Mouse (Mus musculus): ENCODE measurements around the gene Mylk. TPM values are rescaled to one million over a fixed set of nuclear protein-coding genes. Genes with fewer than 3 reads are reported as not detected.

The Mylk gene
- total RNA-seq, 2 experiments from 2014 or later: 46.5 to 48.0 TPM

DNA sequence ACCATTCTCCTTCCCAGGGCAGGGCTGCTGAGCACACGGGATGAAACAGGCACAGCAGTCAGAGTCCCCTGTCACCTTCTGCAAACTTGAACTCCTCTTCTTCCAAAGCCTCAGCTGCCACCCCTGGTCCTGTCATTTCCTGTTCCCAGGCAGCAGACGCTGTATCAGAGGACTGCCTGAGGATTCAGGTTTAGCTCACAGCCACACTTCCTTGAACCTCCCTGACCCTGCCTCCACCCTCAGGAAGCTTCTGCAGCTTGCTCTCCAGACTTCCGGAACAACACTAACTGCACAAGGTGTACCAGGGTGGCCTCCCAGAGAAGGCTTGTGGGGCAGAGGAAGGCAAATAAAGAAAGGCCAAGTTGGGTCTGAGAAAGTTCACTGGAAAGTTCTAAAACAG lies 102.6 kb downstream of the Mylk start:
- no peak for DNase-seq

DNA sequence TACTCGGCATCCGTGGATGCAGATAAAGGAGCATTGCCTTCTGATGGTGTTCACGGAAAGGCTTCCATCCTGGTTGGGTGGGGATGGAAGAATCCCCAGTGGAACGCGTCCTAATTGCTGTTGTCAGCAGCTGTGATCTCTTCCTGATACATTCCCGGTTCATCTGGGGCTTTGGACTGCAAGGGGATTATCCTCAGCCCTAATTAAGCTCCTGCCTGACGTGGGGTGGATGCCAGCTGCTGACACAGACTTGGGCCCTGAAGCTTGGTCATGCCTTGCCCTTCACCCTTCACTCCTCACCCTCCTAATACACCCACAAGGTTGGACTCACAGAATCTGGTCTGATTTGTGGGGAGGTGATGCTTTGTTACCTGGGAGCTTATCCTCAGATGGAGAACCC lies 109.1 kb downstream of the Mylk start:
- no peak for DNase-seq

DNA sequence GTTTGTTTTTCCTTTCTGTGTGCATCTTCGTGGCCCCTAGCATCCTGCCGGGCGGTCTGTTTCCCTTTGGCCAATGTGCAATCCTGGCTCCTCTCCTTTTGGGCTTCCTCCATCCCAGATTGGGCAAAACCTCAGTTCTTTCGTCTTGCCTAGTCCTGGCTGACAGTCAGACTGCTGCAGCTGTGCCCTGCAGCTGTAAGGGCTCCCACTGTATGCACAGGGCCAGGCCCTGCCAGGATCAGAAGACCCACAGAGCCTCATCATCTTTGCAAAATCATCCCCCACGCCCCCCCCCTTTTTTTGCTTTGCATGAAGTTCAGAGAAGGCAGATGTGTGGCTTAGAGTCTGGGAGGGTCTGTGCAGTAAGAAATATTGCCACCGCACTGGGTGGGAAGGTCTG lies 110.1 kb downstream of the Mylk start:
- no peak for DNase-seq

DNA sequence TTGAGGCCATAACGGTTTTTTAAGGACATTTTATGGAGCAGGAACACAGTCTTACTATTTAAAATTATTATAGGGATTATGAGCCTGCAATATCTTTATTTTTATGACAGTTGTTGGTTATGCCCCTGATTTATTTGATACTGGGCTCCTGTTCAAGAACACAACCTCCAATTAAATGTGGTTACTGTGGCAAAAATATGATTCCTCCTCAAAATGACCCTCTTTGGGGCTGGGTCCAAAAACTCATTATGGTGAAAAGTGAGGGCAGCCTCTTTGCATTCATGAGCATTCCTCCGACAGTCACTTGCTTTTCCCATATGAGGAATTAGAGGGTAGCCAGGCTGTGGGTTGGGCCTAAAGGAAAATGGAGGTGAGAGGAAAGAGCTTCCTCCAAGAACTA lies 110.7 kb downstream of the Mylk start:
- DNase-seq: no peak

DNA sequence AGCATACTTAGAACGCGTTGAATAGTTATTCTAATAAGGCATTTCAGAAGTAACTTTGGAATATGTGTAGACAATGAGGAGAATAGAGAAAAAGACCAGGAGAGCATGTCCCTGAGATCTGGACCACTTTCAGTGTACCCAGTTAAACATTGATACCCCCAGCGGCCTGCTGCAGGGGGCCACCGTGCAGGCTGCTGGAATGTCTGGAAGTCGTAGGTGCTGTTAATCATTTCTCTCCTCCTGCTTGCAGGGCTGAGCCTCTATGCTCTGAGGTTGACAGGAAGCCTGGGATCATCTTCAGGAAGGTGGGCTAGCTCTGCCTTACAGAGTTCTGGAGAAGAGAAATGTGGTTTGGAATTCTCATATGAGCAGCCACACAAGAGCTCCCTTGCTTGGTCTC lies 112.6 kb downstream of the Mylk start:
- no peak for DNase-seq

DNA sequence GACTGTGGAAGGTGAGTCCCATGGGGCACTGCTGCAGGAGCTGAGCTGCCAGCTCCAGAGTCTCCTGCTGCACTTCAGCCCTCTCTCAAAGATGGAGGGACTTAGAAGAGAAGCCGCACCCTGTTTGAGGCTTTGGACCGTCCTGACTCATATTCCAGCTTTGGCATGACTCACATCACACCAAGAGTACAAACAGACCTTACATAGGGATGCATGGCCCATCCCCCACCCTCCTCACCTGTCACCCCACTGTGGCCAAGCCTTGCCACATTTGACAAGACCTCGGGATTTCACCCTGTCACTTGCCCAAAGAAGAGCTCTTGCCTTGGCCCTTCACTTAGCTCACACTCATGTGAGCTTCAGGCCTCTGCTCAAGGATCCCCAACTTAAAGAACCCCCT lies 115.8 kb downstream of the Mylk start:
- no peak for DNase-seq

DNA sequence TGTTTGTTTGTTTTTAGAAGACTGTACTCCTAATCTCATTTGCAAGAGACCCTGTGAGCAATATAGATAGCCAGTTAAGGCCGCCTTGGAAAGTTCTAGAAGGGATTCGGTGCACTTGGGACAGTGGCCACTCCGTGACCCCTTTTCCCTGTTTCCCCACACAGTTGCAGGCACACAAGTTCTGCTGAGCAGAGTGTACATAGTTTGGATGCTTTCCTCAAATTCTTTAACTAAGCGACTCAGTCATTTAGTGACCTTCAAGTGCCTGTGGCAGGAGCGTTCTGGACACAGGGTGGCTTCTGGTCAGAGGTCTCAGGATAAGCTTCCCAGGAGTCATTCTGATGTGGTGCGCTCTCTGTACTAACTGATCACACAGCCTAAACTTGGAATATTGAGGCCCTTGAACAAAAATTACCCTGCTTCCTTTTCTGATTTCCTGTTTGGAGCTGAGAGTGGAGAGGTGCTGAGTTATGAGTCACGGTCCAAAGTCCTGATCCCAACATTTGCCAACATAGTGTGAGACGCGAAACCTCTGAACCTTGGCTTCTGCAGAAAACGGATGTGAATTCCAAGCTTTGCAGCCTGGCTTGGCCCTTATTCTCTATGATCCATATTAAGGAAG lies 116.8 kb downstream of the Mylk start:
- no peak for DNase-seq

DNA sequence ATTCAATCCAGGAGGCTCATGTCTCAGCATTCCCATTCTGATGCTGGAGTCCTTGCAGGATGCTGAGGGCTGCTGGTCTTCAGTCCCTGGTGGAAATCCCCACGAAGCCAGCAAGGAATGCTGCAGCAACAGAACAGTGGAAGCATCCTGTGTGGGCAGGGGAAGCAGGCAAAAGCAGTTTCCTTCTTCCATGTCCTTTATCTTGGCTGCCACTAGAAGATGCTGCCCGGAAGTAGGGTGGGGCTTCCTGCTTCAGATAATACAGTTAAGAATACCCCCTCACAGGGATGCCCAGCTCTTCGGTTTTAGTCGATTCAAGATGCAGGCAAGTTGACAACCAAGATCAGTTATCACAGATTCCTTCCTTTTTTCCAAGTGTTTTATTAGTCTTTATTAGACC lies 120.4 kb downstream of the Mylk start:
- DNase-seq: no peak

DNA sequence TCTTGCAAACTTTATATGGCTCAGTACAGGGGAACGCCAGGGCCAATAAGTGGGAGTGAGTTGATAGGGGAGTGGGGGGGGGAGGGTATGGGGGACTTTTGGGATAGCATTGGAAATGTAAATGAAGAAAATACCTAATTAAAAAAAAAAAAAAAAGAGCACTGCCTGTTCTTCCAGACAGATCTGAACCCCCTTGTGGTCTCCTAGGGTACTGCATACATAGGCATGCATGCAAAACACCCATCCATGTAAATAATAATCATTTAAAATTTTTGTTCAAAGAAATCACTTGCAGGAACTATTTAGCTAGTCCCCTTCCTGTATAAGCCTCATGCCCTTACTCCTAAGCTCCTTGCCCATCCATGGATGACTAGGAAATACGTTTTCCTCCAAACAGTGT lies 122.2 kb downstream of the Mylk start:
- no peak for DNase-seq

DNA sequence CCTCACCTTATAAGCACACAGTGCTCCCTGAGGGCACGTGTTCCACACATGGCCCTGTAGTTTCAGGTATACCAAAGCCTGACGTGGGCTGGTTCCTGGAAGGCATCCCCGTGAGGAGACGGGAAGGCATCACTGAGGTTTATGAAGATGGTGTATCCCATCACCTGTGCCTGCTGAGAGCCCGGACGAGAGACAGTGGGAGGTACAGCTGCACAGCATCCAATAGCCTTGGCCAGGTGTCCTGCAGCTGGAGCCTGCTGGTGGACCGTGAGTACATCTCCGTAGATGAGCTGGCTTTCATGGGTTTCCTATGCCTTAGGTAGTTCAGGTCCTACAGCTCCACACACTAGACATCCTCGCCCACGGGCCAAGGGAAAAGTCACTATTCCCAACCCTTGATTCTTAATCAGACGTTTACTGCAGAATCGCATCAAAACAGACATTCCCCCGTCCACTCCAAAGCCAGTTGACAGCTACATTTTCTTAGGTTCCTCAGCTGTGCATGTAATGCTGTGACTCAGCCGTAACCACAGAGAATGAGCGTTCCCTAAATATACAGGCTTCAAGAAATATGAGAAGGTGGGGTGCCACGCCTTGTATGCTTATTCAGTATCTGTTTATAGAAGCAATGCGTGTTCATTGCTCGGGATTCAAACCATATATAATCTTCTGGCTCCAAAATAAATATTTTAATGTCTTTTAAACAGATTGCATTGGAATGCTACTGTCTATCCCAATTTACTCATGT lies 135.2 kb downstream of the Mylk start:
- no peak for DNase-seq

DNA sequence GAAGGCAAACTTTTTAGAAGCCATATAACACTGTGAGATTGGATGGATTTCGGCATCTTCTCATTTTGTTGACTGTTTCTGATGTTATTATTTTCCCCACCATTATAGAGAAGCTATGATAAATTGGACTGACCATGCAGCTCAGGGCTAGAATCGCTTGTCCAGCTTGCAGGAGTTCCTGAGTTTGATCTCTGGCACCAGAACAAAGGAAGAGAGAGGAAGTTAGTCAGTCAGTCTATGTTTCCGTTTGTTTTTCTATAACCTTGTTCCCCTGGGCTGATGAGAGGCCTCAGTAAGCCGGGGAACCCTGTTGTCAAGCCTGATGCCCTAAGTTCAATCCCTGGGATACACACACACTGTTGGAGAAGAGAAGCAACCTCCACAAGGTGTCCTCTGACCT lies 135.8 kb downstream of the Mylk start:
- no peak for DNase-seq

DNA sequence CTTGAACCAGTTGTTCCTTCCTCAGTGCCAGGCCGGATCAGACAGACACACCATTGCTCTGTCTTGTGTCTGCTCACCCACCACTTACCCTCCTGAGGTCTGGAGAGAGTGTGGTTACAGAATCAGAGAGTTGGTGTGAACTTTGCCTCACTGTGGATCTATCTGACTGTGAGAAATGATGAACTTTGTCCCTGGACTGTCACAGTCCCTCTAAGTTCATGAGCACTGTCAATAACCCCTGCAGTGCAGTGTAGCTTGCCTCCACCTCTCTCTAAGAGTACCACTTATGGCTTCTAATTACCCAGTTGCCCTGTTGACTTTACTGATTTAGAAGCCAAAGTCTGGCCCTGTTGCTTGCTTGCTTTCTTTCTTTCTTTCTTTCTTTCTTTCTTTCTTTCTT lies 142.0 kb downstream of the Mylk start:
- DNase-seq: no peak

DNA sequence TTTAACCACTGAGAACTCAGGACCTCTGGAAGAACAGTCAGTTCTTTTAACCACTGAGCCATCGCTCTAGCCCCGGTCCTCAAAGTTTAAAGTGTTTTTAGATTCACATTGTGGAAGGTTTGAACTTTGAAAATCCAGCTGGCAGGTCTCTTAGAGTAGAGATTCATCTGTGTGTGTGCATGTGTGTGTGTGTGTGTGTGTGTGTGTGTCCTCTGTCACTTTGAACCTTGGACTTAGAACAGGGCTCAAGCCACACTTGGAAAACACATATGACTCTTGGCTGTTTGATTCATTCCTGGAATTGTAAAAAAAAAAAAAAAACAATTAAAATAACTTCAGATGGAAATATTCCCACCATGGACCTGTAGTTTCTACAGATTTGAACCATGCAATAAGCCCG lies 149.0 kb downstream of the Mylk start:
- DNase-seq: no peak

DNA sequence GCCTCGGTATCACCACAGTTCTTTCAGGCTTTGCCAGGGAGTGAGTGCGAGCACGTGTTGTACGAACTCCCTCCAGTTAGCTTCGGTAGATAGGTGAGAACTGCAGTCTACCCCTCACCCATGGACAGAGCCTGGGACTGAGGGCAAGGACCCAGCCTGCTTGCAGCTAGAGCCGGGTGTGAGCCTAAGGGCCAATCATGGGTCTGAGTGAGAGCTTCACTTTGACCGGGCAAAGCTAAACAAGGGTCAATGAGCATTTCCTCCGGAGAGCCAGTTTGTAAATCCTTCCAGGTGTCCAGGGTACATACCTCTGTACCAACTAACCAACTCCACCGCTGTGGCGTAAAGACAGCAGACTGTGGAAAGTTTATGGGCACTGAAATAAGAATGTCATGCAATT lies 150.9 kb downstream of the Mylk start:
- no peak for DNase-seq

DNA sequence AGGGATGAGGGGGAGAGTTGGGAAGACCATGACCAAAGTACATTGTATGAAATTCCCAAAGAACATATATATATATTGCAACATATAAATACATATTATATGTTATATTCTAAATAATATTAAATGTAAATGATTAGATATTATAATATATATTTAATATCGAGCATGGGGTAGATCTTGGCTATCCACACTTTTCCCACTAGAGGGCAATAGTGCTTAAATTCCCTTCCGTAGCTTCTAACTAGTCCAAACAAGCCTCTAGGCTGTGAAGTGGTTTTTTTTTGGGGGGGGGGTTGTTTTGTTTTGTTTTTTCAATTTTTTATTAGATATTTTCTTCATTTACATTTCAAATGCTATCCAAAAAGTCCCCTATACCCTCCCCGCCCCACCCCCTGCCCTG lies 152.0 kb downstream of the Mylk start:
- DNase-seq: no peak

DNA sequence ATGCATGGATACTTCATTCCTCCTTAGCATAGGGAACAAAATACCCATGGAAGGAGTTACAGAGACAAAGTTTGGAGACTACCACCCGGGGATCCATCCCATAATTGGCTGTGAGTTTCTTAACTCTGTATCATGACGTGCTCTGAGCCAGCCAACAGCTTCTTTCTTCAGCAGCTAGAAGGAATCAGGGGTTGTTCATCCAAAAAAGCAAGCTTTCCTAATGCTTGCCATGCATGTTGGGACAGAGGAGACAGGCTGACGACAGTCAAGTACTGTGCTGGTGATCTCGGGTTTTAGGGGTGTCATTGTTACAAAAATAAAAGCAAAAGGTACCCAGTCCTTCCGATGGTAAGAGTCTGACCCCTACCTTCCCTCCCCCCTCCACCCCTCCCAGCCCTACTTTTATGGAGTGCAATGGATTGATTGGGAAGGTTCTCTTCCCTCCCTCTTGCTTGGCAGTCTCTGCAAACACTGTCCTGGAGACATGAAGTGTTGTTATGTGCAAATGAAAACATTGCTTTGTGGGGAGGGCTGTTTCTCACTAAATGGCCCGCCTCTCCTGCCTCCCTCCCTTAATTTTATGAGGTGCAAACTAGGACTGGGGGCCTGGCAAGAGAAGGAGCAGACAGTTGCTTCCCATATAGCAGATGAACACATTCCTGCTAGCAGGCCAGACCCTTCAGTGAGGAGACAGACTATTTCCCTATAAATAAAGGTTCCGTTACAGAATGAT lies 153.2 kb downstream of the Mylk start:
- no peak for DNase-seq

DNA sequence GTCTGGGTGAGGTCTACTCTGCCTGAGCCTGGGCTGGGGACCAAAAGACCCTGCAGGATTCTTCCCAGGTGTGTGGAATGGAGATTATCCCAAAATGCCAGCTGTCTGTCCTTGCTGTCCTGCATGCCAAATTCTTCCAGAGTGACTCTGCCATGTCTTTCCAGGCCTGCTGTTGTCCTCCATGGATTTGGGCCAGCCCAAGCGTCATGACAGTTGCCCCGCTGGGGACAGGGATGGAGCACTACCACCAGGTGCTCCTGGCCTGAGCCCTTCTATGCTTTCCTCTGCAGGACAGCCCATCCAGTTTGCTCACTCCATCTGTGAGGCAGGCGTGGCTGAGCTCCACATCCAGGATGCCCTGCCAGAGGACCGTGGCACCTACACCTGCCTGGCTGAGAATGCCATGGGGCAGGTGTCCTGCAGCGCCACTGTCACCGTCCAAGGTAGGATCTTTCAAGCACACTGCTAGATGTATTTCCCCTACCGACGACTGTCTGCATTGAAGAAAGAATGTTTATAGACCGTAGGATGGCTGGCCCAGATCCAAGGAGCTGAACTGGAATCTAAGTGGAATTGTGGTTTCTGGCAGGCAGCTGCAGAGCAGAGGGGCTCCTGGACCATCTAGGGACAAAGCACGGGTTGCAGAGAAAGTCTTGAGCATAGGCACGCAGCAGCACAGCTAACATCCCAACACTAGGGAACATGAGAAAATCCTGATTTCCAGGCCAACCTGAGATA lies 154.2 kb downstream of the Mylk start:
- no peak for DNase-seq

DNA sequence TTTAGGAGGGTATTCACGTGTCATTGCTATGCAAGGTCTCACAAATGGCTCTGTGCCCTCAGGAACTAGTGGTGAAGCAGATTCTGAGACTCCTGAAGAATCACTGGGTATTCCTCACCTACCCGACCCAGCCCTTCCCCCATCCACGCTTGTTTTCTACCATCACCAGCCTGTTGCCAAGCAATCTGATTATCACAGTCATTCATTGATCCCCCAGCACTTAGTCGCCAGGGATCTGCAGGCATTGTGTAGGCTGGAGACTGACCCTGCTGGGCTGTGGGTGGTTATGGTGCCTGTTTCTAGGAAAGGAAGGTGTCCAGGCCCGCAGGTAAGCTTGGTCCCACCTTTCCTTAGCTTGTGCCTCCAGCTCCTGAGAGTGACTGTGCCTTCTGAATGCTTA lies 155.0 kb downstream of the Mylk start:
- no peak for DNase-seq

DNA sequence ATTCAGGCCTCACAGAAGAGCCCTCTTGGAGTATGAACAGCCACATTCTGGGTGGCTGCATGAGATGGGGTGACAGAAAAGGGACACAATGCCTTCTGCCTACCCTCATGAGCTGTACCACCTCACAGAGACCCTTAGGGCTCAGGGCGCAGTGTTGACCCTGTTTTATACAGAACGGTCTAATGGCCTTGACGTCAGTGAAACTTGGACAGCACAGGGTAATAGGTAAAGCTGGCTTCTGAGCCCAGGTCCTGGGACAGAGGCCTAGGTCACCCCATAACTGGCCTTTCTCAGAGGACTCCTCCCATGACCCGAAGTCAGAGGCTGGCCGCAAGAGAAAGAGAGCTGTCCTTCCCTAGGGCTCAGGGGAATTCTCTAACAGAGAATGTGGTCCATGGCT lies 155.5 kb downstream of the Mylk start:
- no peak for DNase-seq

DNA sequence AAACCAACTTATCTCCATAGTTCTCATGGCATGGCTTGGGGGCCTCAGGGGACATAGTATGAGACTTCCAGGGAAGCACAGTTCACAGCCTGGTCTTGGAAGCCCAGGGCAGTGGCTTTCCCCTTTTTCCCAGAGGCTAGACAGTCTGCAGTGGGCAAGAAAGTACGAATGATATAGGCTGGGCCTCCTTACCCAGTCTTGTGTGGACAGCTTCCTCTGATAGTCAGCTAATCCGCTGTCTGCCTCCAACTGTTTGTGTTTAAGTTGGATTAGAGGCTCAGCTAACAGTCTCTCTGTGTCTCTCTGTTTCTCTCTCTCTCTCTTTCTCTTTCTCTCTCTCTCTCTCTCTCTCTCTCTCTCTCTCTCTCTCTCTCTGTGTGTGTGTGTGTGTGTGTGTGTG lies 156.0 kb downstream of the Mylk start:
- no peak for DNase-seq

DNA sequence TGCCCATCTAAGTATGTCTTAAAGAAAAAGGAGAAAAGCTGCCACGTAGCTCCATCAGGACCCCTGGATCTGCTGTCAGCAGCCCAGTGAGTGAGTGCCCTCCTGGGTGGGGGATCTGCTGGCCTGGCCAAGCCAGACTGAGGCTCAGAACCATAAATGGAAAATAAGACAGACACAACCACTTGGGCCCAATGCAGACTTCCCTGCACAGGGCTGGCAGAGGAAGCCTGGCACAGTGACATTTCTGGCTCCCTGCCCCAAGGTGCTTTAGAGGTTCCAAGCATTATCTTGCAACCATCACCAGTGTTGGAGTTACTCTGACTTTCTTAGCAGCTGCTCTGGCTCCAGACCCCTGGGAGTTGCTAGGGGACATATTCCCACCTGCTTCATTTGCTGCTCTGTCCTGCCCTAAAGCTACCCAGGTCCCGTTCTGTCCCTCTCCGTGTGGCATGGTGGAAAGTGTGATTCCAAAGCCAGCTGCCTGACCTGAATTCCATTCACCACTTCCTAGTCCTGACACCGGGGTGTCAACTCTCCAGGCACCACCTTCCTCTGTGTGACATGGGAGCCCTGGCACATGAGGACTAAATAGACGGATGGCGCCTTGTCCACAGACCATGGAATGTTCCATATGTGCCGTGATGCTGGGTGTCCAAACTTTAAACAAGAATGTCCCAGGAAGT lies 156.7 kb downstream of the Mylk start:
- peak; percentile 76 for DNase-seq

DNA sequence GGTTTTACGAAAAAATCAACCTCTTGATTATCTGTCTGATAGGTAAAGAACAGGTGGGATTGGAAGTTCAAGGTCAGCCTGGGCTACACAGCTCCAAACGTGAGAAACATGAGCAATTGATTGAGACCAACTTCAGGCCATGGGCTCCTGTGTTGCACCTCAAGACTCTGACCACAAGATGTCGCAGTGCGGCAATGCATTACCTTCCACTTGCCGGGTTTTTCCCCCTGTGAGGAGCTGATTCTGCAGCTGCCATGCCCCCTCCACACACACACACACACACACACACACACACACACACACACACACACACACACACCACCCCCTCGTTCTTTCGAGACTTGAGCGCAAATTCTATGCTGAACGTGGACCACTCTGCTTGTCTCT lies 157.3 kb downstream of the Mylk start:
- peak; percentile 83 for DNase-seq
